Mouse (Mus musculus): ENCODE data around the gene Gm15155. TPM values are rescaled to one million over a fixed set of nuclear protein-coding genes. Genes with fewer than 3 reads are reported as not detected.
"Not testable (repeated sequence)": the region's sequence is repeated elsewhere in the genome, so short reads cannot be mapped to it uniquely, and the experiment has no call there.

The Gm15155 gene
- polyA plus RNA-seq (2017; shearing (Covaris generic)): not detected

DNA sequence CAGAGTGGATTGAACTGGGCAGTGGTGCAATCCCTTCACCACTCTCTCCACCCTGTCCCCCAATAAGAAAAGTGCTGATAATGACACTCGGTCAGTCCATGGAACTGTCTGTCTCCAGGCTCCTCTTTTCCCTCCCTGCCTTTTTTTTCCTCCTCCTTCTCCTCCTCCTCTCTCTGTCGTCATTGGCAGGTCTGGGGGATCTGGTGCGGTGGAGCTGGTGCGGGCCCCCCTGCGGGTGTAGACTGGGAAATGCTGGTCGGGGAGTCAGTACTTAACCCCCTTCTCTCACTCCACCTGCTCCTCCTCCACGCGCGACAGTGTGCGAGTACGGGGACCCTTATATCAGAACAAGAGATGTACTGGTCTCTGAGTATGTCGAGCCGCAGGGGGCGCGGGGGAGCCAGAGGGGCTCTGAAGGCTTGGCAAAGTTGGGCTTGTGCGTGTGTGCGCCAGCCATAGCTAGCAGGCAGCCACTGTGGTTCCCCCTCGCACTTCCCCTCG, at the start of gene Gm15155:
Gm15155 (plus strand) TSS at position 401 of the 501 bp plus-strand sequence.
- ATAC-seq: no peak

DNA sequence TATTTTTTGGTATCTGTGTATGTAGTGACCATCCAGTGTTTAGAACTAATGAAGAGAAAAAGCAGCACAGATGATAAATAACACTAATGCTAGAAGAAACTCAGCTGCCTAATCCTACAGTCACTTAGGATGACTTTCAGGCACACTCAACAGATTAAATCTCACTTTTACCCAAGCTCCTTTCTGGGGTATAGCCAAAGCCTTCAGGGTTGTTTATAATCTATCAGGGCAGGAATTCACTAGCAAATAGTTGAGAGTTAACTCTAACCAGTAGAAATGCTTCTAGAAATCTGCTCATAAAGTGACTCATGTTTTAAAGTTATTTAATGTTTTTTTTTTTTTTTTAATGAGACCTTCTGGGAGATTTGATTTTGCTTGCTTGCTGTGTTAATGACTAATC, 44.8 kb upstream of the Gm15155 start:
- no peak for ATAC-seq

GRCm38 (mm10) chrX:155584586-155584985, 40.0 kb upstream of the Gm15155 start:
- no peak for ATAC-seq

GRCm38 (mm10) chrX:155591490-155591889, 33.1 kb upstream of the Gm15155 start:
- no peak for ATAC-seq

DNA sequence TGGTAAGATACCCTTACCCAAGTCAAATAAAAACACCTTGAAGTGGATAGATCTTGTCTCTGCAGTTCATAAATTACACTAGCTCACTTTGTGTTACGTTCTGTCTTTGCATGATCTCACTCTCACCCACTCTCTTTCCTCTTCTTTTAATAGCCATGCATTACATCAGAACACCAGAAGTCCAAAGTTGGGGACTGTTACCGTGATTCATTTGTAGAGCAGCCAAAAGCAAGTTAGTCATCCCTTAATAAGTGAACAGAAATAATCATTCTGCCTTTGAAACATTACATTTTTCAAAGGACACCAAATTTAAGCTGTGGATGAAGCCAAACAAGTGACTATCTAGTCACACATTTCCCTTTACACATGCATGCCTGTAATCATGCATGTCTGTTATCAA, 32.1 kb upstream of the Gm15155 start:
- no peak for ATAC-seq

- no peak for ATAC-seq
Measured at GRCm38 (mm10) chrX:155594685-155595084, 29.9 kb upstream of the Gm15155 start.

DNA sequence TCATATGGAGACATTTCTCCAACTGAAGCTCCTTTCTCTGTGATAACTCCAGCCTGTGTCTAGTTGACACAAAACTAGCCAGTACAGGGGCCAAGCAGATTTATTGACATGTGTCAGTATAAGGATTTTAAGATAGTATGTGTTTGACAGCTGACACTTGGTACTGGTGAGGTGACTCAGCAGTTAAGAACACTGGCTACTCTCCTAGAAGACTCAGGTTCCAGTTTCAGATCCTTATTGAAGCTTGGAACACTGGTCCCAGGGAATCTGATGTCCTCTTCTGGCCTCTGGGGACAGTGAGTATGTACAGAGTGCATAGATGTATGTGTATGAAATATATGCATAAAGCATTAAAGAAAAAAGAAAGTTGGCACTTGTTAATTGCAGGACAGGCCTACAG, 28.2 kb upstream of the Gm15155 start:
- no peak for ATAC-seq

DNA sequence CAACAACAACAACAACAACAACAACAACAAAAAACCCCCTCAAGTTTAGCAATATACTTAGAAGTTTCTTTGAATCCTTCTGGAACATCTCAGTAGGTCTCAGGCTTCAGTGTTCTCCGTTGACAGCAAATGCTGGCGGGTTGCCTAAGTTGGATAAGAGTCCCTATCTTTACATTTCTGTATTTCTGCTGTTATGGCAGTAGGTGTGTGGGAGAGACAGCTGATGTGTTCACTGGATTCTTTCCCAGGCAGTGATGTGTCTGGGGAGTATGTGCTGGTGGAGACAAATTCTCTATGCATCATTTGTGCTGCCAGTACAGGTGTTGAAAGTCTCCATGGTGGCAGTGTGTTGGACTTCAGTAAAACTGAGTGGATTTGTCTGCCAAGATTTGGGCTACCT, 23.3 kb upstream of the Gm15155 start:
- no peak for ATAC-seq

DNA sequence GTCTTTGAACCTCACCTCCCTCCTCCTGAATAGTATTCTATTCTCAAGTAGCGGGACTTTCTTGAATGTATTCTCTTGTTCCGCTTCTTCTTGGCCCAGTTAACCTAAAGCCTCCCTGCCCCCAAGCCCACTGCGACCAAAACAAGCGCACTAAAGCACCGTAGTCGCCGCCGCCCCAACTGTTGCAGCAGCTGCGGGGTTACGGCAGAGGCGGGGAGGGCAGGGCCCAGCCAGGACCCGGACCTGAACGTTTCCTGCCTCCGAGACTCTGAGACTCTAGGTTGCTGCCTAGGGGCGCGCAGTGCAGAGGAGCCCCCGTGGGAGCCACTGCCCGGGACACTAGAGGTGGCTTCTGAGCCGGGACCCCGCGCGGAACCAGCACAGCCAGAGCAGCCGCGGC, 2.0 kb upstream of the Gm15155 start:
- no peak for ATAC-seq

DNA sequence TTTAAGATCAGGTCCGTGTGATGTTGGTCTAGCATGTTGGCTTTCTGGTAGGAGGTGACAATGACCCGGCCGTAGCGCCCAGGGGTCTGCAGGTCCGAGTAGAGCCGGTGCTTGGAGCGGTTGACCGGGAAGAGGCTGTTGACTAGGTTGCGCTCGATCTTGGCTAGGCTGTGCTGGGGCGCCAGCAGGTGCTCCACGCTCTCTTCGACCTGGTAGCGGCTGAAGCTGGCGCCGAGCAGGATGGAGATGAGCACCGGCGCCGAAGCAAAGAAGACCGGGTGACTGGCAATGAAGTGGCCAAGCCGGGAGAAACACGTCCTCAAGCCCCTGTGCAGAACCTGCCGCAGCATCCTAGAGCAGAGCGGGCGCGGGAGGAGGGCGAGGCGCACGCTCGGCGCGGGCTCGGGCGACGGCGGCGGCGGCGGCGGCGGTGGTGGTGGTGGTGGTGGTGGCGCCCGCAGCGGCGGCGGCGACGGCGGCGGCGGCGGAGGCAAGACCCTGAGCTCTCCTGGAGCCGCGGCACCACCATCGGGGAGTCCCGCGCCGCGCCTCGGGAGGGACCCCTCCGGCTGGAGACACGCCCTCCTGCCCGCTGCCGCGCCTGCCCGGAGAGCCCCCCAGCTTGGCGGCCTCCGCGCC, 1.5 kb upstream of the Gm15155 start:
- ATAC-seq: no peak

DNA sequence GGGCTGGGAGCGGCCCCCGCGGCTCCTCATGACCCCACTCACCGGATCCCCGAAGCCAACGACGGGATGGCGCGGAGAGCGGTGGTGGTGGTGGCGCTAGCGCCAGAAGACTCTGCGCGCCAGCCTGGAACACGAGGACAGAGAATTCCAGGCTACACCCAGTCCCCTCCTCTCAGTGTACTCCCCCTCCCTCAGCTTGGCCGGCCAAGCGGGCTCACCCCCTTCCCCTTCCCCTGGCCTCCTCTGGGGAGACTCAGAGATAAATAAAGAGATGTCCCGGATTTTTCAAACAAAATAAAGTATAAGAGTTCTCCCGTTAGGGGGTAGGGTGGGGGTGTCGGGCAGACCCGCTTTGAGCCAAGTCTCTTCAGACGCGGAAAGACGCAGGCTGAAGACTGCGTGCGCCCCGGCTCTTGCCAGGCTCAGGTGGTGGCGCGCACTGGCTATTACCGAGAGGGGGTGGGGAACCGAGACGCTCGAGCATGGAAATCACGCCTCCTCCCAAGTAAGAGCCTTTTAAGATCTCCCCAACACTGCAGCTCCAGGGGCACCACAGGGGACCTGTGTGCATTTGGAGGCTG, 750 bp upstream of the Gm15155 start, which contains the start of gene Ptchd1:
Ptchd1 (minus strand) TSS at position 114 of the 581 bp plus-strand sequence.
- no peak for ATAC-seq

DNA sequence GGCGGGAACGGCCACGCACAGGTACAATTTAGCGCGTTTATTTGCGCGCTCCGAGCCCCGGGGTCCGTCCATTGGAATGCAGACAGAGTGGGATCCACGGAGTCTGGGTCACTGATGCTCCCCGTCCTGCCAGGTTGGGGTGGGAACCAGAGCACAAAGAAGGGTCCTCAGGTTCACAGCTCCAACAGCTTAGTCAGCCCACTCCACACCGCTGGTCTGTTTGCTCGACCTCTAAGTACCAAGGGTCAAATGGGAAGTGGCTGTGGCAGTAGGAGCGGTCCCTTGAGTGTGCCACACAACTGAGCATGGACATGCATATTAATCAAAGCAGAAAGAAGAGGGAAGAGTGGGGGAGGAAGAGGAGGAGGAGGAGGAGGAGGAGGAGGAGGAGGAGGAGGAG, 354 bp downstream of the Gm15155 start:
- no peak for ATAC-seq

GRCm38 (mm10) chrX:155625671-155626196, 1.2 kb downstream of the Gm15155 start:
- ATAC-seq: no peak

GRCm38 (mm10) chrX:155643975-155644374, 19.4 kb downstream of the Gm15155 start:
- no peak for ATAC-seq

- ATAC-seq: no peak
Measured at GRCm38 (mm10) chrX:155645975-155646374, 21.4 kb downstream of the Gm15155 start.

GRCm38 (mm10) chrX:155657971-155658370, 33.4 kb downstream of the Gm15155 start:
- no peak for ATAC-seq

DNA sequence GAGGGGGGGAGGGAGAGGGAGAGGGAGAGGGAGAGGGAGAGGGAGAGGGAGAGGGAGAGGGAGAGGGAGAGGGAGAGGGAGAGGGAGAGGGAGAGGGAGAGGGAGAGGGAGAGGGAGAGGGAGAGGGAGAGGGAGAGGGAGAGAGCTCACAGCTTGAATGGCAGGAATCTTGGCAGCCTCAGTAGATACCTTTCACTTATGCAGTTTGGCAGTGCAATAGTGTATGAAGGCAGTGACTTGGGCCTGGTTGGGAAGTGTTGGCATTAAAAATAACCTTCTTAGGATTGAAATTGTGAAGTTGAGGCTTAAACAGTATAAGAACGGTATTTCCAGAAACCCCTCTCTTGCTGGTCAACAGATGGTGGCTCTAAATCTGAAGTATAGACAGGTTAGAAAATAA, 65.9 kb downstream of the Gm15155 start:
- not testable (repeated sequence) for ATAC-seq

GRCm38 (mm10) chrX:155724157-155724556, 99.6 kb downstream of the Gm15155 start:
- no peak for ATAC-seq

- ATAC-seq: no peak
Measured at GRCm38 (mm10) chrX:155728387-155728786, 103.8 kb downstream of the Gm15155 start.

GRCm38 (mm10) chrX:155888118-155888517, 263.6 kb downstream of the Gm15155 start:
- no peak for ATAC-seq

DNA sequence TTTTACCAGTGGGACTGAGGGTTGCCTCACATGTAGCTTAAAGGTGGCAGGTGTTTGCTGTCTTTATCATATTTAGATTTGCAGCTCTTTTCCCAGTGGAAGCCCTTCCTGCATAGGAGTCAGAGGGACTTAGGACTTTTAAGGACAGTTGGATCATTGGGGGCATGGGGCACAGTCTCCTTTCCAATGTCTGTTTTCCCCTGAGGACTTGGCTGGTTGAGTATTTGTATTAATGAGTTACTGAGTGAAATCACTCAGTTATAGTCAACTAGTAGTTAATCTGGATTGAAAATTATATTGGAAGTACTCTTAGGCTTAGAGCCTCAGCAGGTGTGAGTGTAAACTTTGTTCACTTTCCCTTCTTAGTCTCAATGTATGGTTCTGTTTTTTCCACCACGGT, 275.5 kb downstream of the Gm15155 start:
- ATAC-seq: no peak

GRCm38 (mm10) chrX:155901742-155902141, 277.2 kb downstream of the Gm15155 start:
- no peak for ATAC-seq

GRCm38 (mm10) chrX:155903108-155903507, 278.6 kb downstream of the Gm15155 start:
- ATAC-seq: no peak

DNA sequence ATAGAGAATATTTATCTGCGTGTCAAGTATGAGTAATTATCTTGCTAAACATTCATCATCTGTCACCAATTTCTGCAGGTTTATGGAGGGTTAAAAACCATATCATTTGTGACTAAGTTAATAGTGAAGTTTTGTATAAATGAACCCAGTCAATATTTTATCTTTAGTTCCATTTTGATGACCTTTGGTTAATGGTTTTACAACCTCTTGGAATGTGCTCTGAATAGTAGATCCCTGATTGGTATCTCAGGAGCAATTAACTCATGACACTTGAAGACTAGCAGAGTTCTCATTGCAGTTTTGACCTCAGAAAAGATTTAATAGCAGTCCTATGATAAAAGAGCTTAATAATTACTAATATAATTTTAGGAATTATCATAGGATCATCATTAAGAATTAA, 385.2 kb downstream of the Gm15155 start:
- ATAC-seq: no peak
